Mouse (Mus musculus) forebrain, embryonic 13.5 days (tissue): Measurements from ENCODE around the gene Olfr680-ps1. TPM values are rescaled to one million over a fixed set of nuclear protein-coding genes. Genes with fewer than 3 reads are reported as not detected.
"Not testable (repeated sequence)": the region's sequence is repeated elsewhere in the genome, so short reads cannot be mapped to it uniquely, and the experiment has no call there.

Experiments used
- ATAC-seq: fragments of 200-750 bp; cut with Nextera tagmentation; 2 replicates; pipeline ENCODE4 v1.8.0; 2017
- H3K27ac ChIP-seq: fragments of 300-500 bp; sonication (generic); 2 replicates; pipeline ENCODE4 v1.5.1; 2015; ENCODE audit warnings: inconsistent platforms, mild to moderate bottlenecking, moderate library complexity
- H3K27me3 ChIP-seq: fragments of 300-500 bp; sonication (generic); 2 replicates; pipeline ENCODE4 v1.6.1; 2015; ENCODE audit warnings: mild to moderate bottlenecking, inconsistent platforms
- H3K36me3 ChIP-seq: fragments of 300-500 bp; sonication (generic); 2 replicates; pipeline ENCODE4 v1.6.1; 2015; ENCODE audit warnings: mild to moderate bottlenecking, inconsistent platforms; ENCODE audit not compliant: poor library complexity, severe bottlenecking
- H3K4me1 ChIP-seq: fragments of 300-500 bp; sonication (generic); 2 replicates; pipeline ENCODE4 v1.6.1; 2015; ENCODE audit warnings: inconsistent platforms
- H3K4me2 ChIP-seq: fragments of 300-500 bp; sonication (generic); 2 replicates; pipeline ENCODE4 v1.6.1; 2015; ENCODE audit warnings: inconsistent platforms, mild to moderate bottlenecking, moderate library complexity
- H3K4me3 ChIP-seq: fragments of 300-500 bp; sonication (generic); 2 replicates; pipeline ENCODE4 v1.5.1; 2015; ENCODE audit warnings: mild to moderate bottlenecking, inconsistent platforms
- H3K9ac ChIP-seq: fragments of 300-500 bp; sonication (generic); 2 replicates; pipeline ENCODE4 v1.6.1; 2015; ENCODE audit warnings: mild to moderate bottlenecking, inconsistent platforms
- H3K9me3 ChIP-seq: fragments of 300-500 bp; sonication (generic); replicated peaks from 2 replicates; pipeline ENCODE4 v1.6.1; 2016; ENCODE audit warnings: inconsistent platforms
- WGBS: fragments of 180-500 bp; shearing (Covaris S2); methylation state at CpG from one replicate; pipeline ENCODE4 v1.1.7; 2015; 5-methylcytosine and 5-hydroxymethylcytosine counted together
- polyA plus RNA-seq: library from polyadenylated mRNA; unstranded; fragments of >200 nt; fragmentation: Nextera tagmentation; extraction: Ambion mirVana; gene quantifications from 2 replicates; pipeline ENCODE4 v1.2.1, GENCODE M21; 2015

Olfr680-ps1 gene
- not detected in 2 replicates for polyA plus RNA-seq

- not testable (repeated sequence) for H3K27ac ChIP-seq, H3K4me3 ChIP-seq, ATAC-seq, H3K4me2 ChIP-seq, H3K36me3 ChIP-seq, H3K9me3 ChIP-seq, H3K27me3 ChIP-seq, H3K4me1 ChIP-seq, H3K9ac ChIP-seq
These were observed at the start of gene Olfr680-ps1 for GRCm38 (mm10) chr7:105092717-105093116. Olfr680-ps1 (minus strand) TSS chr7:105092817.

GRCm38 (mm10) chr7:105141275-105141674 is 48.7 kb upstream of the Olfr680-ps1 start:
- H3K36me3 ChIP-seq: no peaks in the 10 kb centered on the region
- no peak overlapping the region for H3K4me3 ChIP-seq
- 82% methylated on average over 2 of the region's 2 CpGs for WGBS
- H3K9me3 ChIP-seq: no peaks in the 10 kb centered on the region
- H3K27me3 ChIP-seq: no peaks in the 10 kb centered on the region
- no peaks in the 10 kb centered on the region for H3K4me1 ChIP-seq
- no peak overlapping the region for H3K4me2 ChIP-seq
- no peak overlapping the region for H3K9ac ChIP-seq
- no peak for ATAC-seq
- H3K27ac ChIP-seq: no peak overlapping the region

- no peaks in the 10 kb centered on the region for H3K36me3 ChIP-seq
- no peaks in the 10 kb centered on the region for H3K4me1 ChIP-seq
- no peak within 1 kb of the TSS for H3K4me3 ChIP-seq
- H3K9ac ChIP-seq: no peak within 1 kb of the TSS
- no peak within 1 kb of the TSS for H3K4me2 ChIP-seq
- H3K9me3 ChIP-seq: no peaks in the 10 kb centered on the region
- H3K27me3 ChIP-seq: no peaks in the 10 kb centered on the region
- H3K27ac ChIP-seq: no peak within 1 kb of the TSS
- no peak for ATAC-seq
These were observed 23.9 kb upstream of the Olfr680-ps1 start, which contains the start of gene Olfr681 for GRCm38 (mm10) chr7:105116536-105116935. Olfr681 (plus strand) TSS chr7:105116836.

GRCm38 (mm10) chr7:105080905-105081304 is 11.7 kb downstream of the Olfr680-ps1 start, which contains the start of gene Olfr679:
Olfr679 (plus strand) TSS chr7:105081205.
- WGBS: 72% methylated on average over 1 of the region's 1 CpGs
- ATAC-seq: no peak
- H3K4me3 ChIP-seq: no peak within 1 kb of the TSS
- H3K4me2 ChIP-seq: no peak within 1 kb of the TSS
- H3K27ac ChIP-seq: no peak within 1 kb of the TSS
- H3K27me3 ChIP-seq: no peaks in the 10 kb centered on the region
- no peak within 1 kb of the TSS for H3K9ac ChIP-seq
- no peaks in the 10 kb centered on the region for H3K4me1 ChIP-seq
- no peaks in the 10 kb centered on the region for H3K36me3 ChIP-seq
- no peaks in the 10 kb centered on the region for H3K9me3 ChIP-seq

- Histone ChIP-seq H3K27ac (no peak within 1 kb of the TSS), H3K4me2 (no peak within 1 kb of the TSS), H3K27me3 (no peaks in the 10 kb centered on the region), H3K4me3 (no peak within 1 kb of the TSS), H3K9me3 (no peaks in the 10 kb centered on the region), H3K9ac (no peak within 1 kb of the TSS), H3K4me1 (no peaks in the 10 kb centered on the region), H3K36me3 (no peaks in the 10 kb centered on the region)
- no peak for ATAC-seq
- WGBS: 92% methylated on average over 1 of the region's 1 CpGs
These were observed 28.4 kb downstream of the Olfr680-ps1 start, which contains the start of gene Olfr678 for GRCm38 (mm10) chr7:105064175-105064574. Olfr678 (plus strand) TSS chr7:105064475.

GRCm38 (mm10) chr7:105058951-105059350 is 33.7 kb downstream of the Olfr680-ps1 start:
- Histone ChIP-seq H3K4me1 (no peaks in the 10 kb centered on the region), H3K27me3 (no peaks in the 10 kb centered on the region), H3K27ac (no peak overlapping the region), H3K4me3 (no peak overlapping the region), H3K4me2 (no peak overlapping the region), H3K9me3 (no peaks in the 10 kb centered on the region), H3K36me3 (no peaks in the 10 kb centered on the region), H3K9ac (no peak overlapping the region)
- no peak for ATAC-seq

Other genes with a start within 250 kb of the Olfr680-ps1 start
- not detected in 2 replicates for gene Usp17la, start 235.8 kb downstream of the Olfr680-ps1 start, polyA plus RNA-seq
- gene Olfr665, start 214.8 kb downstream of the Olfr680-ps1 start, polyA plus RNA-seq: not detected in 2 replicates
- not detected in 2 replicates for gene Olfr666, start 196.9 kb downstream of the Olfr680-ps1 start, polyA plus RNA-seq
- not detected in 2 replicates for gene Olfr667, start 171.3 kb downstream of the Olfr680-ps1 start, polyA plus RNA-seq
- gene Olfr668, start 164.8 kb downstream of the Olfr680-ps1 start, polyA plus RNA-seq: not detected in 2 replicates
- not detected in 2 replicates for gene Olfr669, start 158.6 kb downstream of the Olfr680-ps1 start, polyA plus RNA-seq
- gene Olfr670, start 130.2 kb downstream of the Olfr680-ps1 start, polyA plus RNA-seq: not detected in 2 replicates
- gene Olfr671, start 113.7 kb downstream of the Olfr680-ps1 start, polyA plus RNA-seq: not detected in 2 replicates
- gene Olfr672, start 90.8 kb downstream of the Olfr680-ps1 start, polyA plus RNA-seq: not detected in 2 replicates
- not detected in 2 replicates for gene Olfr675, start 64.4 kb downstream of the Olfr680-ps1 start, polyA plus RNA-seq
- gene Olfr676, start 60.1 kb downstream of the Olfr680-ps1 start, polyA plus RNA-seq: not detected in 2 replicates
- not detected in 2 replicates for gene Olfr677, start 41.4 kb downstream of the Olfr680-ps1 start, polyA plus RNA-seq
- not detected in 2 replicates for gene Olfr678, start 28.3 kb downstream of the Olfr680-ps1 start, polyA plus RNA-seq
- gene Olfr679, start 11.6 kb downstream of the Olfr680-ps1 start, polyA plus RNA-seq: not detected in 2 replicates
- gene Olfr681, start 24.0 kb upstream of the Olfr680-ps1 start, polyA plus RNA-seq: not detected in 2 replicates
- not detected in 2 replicates for gene Olfr683, start 54.2 kb upstream of the Olfr680-ps1 start, polyA plus RNA-seq
- not detected in 2 replicates for gene Olfr684, start 70.8 kb upstream of the Olfr680-ps1 start, polyA plus RNA-seq
- gene Olfr685, start 93.2 kb upstream of the Olfr680-ps1 start, polyA plus RNA-seq: not detected in 2 replicates
- gene Olfr686, start 114.7 kb upstream of the Olfr680-ps1 start, polyA plus RNA-seq: not detected in 2 replicates
- gene Olfr688, start 195.3 kb upstream of the Olfr680-ps1 start, polyA plus RNA-seq: not detected in 2 replicates
- gene Olfr689, start 218.3 kb upstream of the Olfr680-ps1 start, polyA plus RNA-seq: not detected in 2 replicates
- not detected in 2 replicates for gene Olfr690, start 241.3 kb upstream of the Olfr680-ps1 start, polyA plus RNA-seq
- not detected in 2 replicates for gene Olfr691, start 249.5 kb upstream of the Olfr680-ps1 start, polyA plus RNA-seq